Mouse (Mus musculus) olfactory bulb, adult 2 months (tissue): Measurements from ENCODE around the gene Zfp654. TPM values are rescaled to one million over a fixed set of nuclear protein-coding genes. Genes with fewer than 3 reads are reported as not detected.

Source experiments
- H3K27ac ChIP-seq: fragments of 200-500 bp; 2 replicates; pipeline ENCODE4 v1.5.1; 2012; ENCODE audit warnings: low read depth, low read length; ENCODE audit not compliant: insufficient read depth
- H3K4me1 ChIP-seq: fragments of 200-500 bp; 2 replicates; pipeline ENCODE4 v1.6.1; 2012; ENCODE audit warnings: low read length; ENCODE audit not compliant: control insufficient read depth, insufficient read depth
- H3K4me3 ChIP-seq: fragments of 200-500 bp; 2 replicates; pipeline ENCODE4 v1.5.1; 2012; ENCODE audit warnings: mild to moderate bottlenecking, low read depth, low read length, moderate library complexity; ENCODE audit not compliant: insufficient read depth
- CTCF ChIP-seq: fragments of 200-500 bp; IDR thresholded peaks from 2 replicates; pipeline ENCODE4 v1.5.1; 2012; ENCODE audit warnings: low read depth, mild to moderate bottlenecking, low read length, moderate library complexity; ENCODE audit not compliant: insufficient read depth
- POLR2A ChIP-seq: fragments of 200-500 bp; IDR thresholded peaks from 2 replicates; pipeline ENCODE4 v1.6.1; 2012; ENCODE audit warnings: mild to moderate bottlenecking, low read depth, low read length, moderate library complexity; ENCODE audit not compliant: insufficient read depth
- WGBS: fragments of 180-500 bp; shearing (Covaris S2); methylation state at CpG from one replicate; pipeline ENCODE4 v1.1.7; 2018; 5-methylcytosine and 5-hydroxymethylcytosine counted together
- polyA plus RNA-seq: library from polyadenylated mRNA; stranded (reverse); fragments of >200 nt; gene quantifications from 2 replicates; pipeline ENCODE4 v1.2.4, GENCODE M21; 2012; ENCODE audit warnings: low replicate concordance; ENCODE audit not compliant: missing spikeins, insufficient read depth, insufficient read length

Gene Zfp654
- polyA plus RNA-seq, 1 experiment = 48.4 TPM

DNA sequence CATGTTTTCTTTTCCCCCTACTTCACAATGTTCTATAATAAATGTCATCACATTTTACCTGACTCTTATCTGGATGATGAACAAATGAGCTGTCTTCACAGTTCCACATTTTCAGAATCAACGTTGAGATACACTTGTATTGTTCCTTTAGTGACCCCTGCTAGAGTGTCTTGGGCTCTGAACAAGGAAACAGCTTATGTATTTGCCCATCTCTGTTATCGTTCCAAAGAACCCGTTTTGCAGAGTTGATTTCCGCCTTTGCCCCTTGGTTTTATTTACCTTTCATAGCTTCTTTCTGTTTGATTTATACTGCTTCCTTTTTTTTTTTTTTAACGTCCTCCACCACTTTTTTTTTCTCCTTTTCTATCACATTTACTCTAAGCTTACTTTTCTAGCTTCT, 28.3 kb upstream of the Zfp654 start:
- WGBS = 86% methylated on average over 5 of the region's 5 CpGs
- no peaks in the 10 kb centered on the region for H3K4me1 ChIP-seq
- no peak overlapping the region for H3K4me3 ChIP-seq
- TF ChIP-seq POLR2A = no peak
- H3K27ac ChIP-seq = no peak overlapping the region

DNA sequence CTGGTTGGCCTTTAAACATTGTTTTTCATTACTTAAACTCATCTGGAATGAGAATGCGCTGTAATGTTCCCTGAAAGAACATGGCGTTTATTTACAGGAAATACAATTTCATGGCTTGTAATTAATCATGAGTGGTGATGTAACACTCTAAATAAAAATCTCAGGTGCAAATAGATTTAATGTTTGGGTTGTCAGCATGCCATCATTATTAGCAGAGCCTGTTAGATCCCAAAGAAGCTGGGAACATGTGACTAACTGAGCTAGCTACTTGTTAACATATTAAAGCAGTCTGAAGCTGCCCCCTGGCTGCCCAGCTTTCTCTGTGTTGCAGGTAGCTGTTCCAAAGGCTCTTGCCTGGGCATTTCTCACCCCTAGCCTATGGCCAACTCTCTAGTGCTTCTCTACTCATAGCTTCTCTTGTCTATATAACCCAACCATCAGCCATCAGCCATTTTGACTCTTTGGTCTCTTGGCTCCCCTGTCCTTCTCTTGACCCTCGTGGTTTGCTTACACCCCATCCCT, 27.2 kb upstream of the Zfp654 start:
- H3K4me1 ChIP-seq = no peaks in the 10 kb centered on the region
- no peak overlapping the region for H3K4me3 ChIP-seq
- 86% methylated on average over 3 of the region's 3 CpGs for WGBS
- H3K27ac ChIP-seq = no peak overlapping the region
- TF ChIP-seq POLR2A (no peak), CTCF (no peak)

DNA sequence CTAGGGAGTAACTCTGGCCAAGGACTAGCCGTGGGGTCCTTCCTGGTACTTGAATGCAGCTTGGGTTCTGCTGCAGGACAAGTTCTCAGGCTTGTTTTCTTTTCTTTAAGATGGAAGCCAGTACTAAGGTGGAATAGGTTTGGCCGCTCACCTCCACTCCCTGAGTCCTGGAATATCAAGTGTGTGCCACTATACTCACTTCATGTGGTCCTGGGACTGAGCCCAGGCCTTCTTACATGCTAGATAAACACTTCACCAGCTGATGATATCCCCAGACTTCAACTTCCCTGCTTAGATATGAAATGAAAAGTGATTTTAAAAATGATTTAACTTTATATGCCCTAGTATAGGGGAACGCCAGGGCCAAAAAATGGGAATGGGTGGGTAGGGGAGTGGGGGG, 25.9 kb upstream of the Zfp654 start:
- WGBS = 87% methylated on average over 3 of the region's 3 CpGs
- H3K27ac ChIP-seq = no peak overlapping the region
- no peaks in the 10 kb centered on the region for H3K4me1 ChIP-seq
- TF ChIP-seq CTCF (no peak), POLR2A (no peak)
- no peak overlapping the region for H3K4me3 ChIP-seq

DNA sequence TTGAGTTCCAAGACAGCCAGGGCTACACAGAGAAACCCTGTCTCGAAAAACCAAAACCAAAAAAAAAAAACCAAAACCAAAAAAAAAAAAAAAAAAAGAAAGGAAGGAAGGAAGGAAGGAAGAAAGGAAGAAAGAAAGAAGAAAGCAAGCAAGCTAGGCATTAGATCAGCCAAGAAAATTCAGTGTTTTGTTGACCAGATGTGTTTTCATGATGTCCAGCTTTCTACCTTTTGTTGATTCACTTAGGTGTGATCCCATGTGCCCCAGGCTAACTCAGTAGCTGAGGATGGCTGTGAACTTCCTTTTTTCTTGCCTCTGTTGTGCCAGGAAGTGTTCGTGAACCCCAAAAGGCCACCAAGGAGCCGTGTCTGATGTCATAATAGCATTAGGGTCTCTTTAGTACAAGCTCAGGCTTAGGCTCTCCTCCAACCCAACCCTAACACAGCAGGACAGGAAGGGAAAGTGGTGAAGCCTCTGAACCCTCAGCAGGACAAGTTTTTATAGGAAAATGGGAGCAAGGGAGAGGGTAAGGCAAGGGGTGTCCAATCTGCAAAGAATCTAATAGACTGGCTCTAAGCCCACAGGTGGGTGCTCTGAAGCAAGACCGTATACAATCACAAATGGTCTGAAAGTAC, 25.3 kb upstream of the Zfp654 start:
- Histone ChIP-seq H3K4me3 (no peak overlapping the region), H3K4me1 (no peaks in the 10 kb centered on the region), H3K27ac (no peak overlapping the region)
- TF ChIP-seq CTCF (no peak), POLR2A (no peak)
- 74% methylated on average over 4 of the region's 4 CpGs for WGBS

DNA sequence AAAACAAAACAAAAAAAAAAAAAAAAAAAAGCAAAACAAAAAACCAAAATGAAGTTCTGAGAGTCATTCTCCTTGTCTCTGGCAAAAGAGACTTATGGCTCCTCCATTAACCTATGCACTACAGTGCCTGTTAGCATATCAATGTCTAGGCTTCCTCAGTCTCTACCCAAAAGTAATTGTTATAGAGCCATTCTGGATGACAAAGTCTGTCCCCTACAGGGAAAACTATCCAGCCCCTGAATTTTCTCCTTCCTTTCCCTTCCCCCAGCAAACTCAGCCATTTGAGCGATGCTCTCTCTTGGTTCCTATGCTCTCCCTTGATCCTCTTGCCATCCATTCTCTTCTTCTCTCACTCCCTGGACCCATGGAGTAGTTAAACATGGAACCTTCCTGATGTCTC, 24.4 kb upstream of the Zfp654 start:
- no peak overlapping the region for H3K4me3 ChIP-seq
- no peaks in the 10 kb centered on the region for H3K4me1 ChIP-seq
- 100% methylated on average over 1 of the region's 1 CpGs for WGBS
- H3K27ac ChIP-seq = no peak overlapping the region
- TF ChIP-seq POLR2A (no peak), CTCF (no peak)

DNA sequence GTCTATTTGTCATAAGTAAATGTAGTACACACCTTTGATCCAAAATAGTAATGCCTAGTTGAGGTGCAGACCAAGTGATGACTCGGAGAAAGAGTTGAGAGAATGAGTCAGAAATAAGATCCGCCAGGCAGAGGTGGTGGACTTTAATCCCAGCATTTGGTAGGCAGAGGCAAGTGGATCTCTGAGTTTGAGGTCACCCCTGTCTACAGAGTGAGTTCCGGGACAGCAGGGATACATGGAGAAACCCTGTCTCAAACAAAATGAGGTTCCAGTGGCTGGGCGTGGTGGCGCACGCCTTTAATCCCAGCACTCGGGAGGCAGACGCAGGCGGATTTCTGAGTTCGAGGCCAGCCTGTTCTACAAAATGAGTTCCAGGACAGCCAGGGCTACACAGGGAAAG, 23.9 kb upstream of the Zfp654 start:
- WGBS = 98% methylated on average over 10 of the region's 10 CpGs
- Histone ChIP-seq H3K27ac (no peak overlapping the region), H3K4me1 (no peaks in the 10 kb centered on the region), H3K4me3 (no peak overlapping the region)
- TF ChIP-seq CTCF (no peak), POLR2A (no peak)

DNA sequence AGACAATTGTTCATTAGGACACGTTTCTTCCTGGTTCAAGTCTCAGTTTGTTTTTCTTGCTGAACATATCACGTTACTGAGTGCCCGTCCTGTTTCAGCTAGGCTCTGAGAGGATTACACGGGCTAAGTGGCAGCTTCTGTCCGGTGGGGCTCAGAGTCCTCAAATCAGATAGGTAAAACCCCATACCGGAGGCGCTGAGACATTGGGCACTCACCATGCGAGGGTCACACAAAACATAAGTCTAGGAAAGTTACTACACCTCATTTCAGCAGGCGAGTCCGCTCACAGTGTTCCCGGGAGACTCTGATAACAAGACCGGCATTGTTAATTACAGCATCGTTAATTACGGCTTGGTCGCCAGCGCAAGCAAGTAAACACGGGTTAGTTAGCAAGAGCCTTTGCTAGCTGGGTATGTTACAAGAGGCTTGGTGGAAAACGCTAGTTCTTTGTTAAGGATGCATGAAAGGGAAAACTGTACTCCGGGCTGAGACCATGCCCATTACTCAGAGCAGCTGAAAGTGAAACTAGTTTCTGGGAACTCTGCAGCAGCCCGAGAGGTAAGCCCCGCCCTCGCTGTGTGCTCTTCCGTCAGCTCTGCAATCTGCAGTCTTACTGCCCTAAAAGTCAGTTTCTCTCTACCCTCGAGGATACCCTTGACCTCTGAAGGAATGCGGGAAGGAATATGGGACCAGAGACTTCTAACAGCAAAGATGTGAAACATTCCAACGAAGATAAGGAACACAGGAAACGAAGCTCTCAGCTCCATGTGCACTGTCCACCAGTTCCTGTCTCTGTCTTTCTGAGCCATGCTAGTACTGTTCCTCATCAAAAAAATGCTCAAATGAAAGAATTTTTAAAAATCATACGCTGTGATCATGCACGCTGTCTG, 22.2 kb upstream of the Zfp654 start:
- Histone ChIP-seq H3K4me1 (no peaks in the 10 kb centered on the region), H3K4me3 (peak overlapping the region; percentile 63), H3K27ac (peak overlapping the region; percentile 80)
- 2% methylated on average over 29 of the region's 29 CpGs for WGBS
- TF ChIP-seq POLR2A = no peak
- no peak for TF ChIP-seq CTCF

DNA sequence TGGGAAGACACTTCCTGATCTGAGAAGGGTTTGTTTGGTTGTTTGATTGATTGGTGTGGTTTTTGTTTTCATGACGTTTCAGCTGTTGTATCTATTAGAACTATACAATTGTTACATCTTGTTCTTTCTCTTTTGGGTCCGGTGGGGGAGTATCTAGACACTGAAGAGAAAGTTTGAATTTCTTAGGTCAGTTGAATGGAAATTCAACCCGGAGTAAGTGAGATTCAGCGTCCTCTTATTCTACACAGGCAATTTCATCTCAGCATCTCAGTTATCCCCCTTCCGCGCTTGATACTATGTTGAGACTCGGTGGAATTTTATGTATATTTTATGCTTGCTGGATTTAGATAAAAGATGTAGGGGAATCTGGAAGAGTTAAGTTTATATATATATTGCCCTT, 21.4 kb upstream of the Zfp654 start:
- no peaks in the 10 kb centered on the region for H3K4me1 ChIP-seq
- 14% methylated on average over 7 of the region's 7 CpGs for WGBS
- H3K4me3 ChIP-seq = no peak overlapping the region
- no peak overlapping the region for H3K27ac ChIP-seq
- TF ChIP-seq CTCF (no peak), POLR2A (no peak)

DNA sequence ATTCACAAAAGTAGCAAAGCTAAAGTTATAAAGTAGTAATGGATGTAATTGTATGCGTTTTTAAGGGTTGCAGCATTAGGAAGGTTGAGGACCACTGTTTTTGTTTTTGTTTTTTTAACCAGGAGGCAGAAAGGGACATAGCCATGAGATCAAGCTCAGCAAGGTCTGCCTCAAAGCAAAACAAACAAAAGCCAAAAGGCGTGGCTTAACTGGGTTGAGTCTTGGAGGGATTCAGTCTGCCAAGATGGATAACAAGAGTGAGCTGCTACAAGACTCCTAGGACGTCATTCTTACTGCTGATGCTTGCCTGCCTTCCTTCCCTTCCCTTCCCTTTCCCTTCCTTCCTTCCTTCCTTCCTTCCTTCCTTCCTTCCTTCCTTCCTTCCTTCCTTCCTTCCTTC, 20.8 kb upstream of the Zfp654 start:
- no peak for TF ChIP-seq POLR2A
- TF ChIP-seq CTCF = no peak
- Histone ChIP-seq H3K27ac (no peak overlapping the region), H3K4me3 (no peak overlapping the region), H3K4me1 (no peaks in the 10 kb centered on the region)
- 60% methylated on average over 3 of the region's 3 CpGs for WGBS
